28 mouse cellular contexts compared by ENCODE assay signal in the genomic region with DNA sequence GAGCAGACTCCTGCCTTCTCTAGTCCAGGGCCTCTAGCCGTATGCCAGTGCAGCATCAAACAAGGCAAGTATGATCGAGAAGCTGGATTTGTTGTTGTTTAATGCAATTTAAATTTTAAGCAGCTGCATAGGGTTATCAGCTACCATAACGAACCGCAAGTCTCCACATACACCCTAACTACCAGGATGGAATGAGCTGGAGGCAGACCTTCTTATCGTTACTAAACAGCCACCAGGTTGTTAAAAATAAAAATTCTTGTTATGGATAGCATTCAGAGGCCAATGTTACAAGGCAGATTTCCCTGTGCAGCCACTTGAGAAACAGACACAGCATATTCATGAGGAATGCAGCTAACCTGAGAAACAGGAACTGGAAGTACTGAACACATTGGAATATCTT.
DNase-seq lines count a peak whose midpoint lies in the region; ATAC-seq and TF ChIP-seq lines count a peak whose summit lies in the region.
"Had no signal": no experiment of that assay in that cellular context is flagged by ENCODE, and none has a peak within 500 bp of the region (broad histone marks: within the 10 kb centered on the region; RNA-seq: fewer than 3 reads in every experiment).

No protein-coding gene starts in this region.

- H3K4me1 ChIP-seq in heart, embryonic 10.5 days = no peaks in the 10 kb centered on the region
- H3K4me1 ChIP-seq in heart, embryonic 16.5 days (ENCODE audit: control insufficient read depth, insufficient read depth, low read length) = peaks cover 6% of the 10 kb centered on the region
- H3K4me1 ChIP-seq in heart, embryonic 11.5 days (ENCODE audit: control insufficient read depth, insufficient read depth, low read length) = 0 out of 2 replicates have a peak, but pooled peaks cover 2% of the 10 kb centered on the region
- H3K4me1 ChIP-seq in MEL (ENCODE audit: control insufficient read depth in 1 of 2, insufficient read depth in 2 of 2, low read length in 2 of 2) = peaks cover 0 to 5% of the 10 kb centered on the region in 2 experiments; a peak in 1 of 4 replicates
- H3K4me1 ChIP-seq: embryonic facial prominence, embryonic 10.5 days; embryonic facial prominence, embryonic 15.5 days; kidney, embryonic 15.5 days; lung, embryonic 15.5 days; midbrain, embryonic 12.5 days; neural tube, embryonic 12.5 days had no signal

- no peak overlapping the region for H3K4me3 ChIP-seq in heart, embryonic 10.5 days
- no peak overlapping the region for H3K4me3 ChIP-seq in heart, embryonic 16.5 days (ENCODE audit: low read length)
- no peak overlapping the region for H3K4me3 ChIP-seq in heart, embryonic 11.5 days (ENCODE audit: low read depth, low read length)
- H3K4me3 ChIP-seq in MEL (ENCODE audit: control insufficient read depth in 1 of 2, insufficient read depth in 1 of 2, low read depth in 2 of 2, low read length in 2 of 2) = no peak overlapping the region; a peak in 1 of 4 replicates
- H3K4me3 ChIP-seq: embryonic facial prominence, embryonic 10.5 days; embryonic facial prominence, embryonic 15.5 days; kidney, embryonic 15.5 days; layer of hippocampus, adult 2 months; left cerebral cortex, adult 2 months; limb, embryonic 12.5 days; liver, embryonic 15.5 days; lung, embryonic 15.5 days; midbrain, embryonic 12.5 days; myocyte; neural tube, embryonic 12.5 days had no signal

- H3K9me3 ChIP-seq in heart, embryonic 10.5 days = no peaks in the 10 kb centered on the region
- no peaks in the 10 kb centered on the region for H3K9me3 ChIP-seq in heart, embryonic 16.5 days (replicated peaks; ENCODE audit: control insufficient read depth, low read length)
- H3K9me3 ChIP-seq in heart, embryonic 11.5 days (replicated peaks; ENCODE audit: control insufficient read depth, low read length) = no peaks in the 10 kb centered on the region
- H3K9me3 ChIP-seq in MEL (replicated peaks; ENCODE audit: insufficient read depth, low read length) = no peaks in the 10 kb centered on the region
- H3K9me3 ChIP-seq: embryonic facial prominence, embryonic 10.5 days; embryonic facial prominence, embryonic 15.5 days; G1E; kidney, embryonic 15.5 days; limb, embryonic 12.5 days; liver, embryonic 15.5 days; lung, embryonic 15.5 days; midbrain, embryonic 12.5 days; neural tube, embryonic 12.5 days had no signal

- peak; percentile 72 to 81 for TF ChIP-seq EP300 in MEL (IDR thresholded peaks at IDR 0.05; ENCODE audit: low read depth in 1 of 2, low read length in 2 of 2)

- 0 out of 2 replicates have a peak, but pooled peaks cover 9% of the 10 kb centered on the region for H3K27me3 ChIP-seq in heart, embryonic 10.5 days (ENCODE audit: insufficient read depth, poor library complexity, severe bottlenecking)
- H3K27me3 ChIP-seq in heart, embryonic 16.5 days (ENCODE audit: control insufficient read depth, insufficient read depth, low read length) = no peaks in the 10 kb centered on the region
- no peaks in the 10 kb centered on the region for H3K27me3 ChIP-seq in heart, embryonic 11.5 days (ENCODE audit: control insufficient read depth, insufficient read depth, low read length)
- H3K27me3 ChIP-seq in MEL (ENCODE audit: control insufficient read depth in 1 of 2, insufficient read depth in 2 of 2, low read length in 2 of 2) = no peaks in the 10 kb centered on the region
- H3K27me3 ChIP-seq: embryonic facial prominence, embryonic 15.5 days; kidney, embryonic 15.5 days; liver, embryonic 15.5 days; lung, embryonic 15.5 days; midbrain, embryonic 12.5 days; neural tube, embryonic 12.5 days had no signal

- no peak overlapping the region for H3K9ac ChIP-seq in heart, embryonic 16.5 days (ENCODE audit: low read length)
- H3K9ac ChIP-seq in heart, embryonic 11.5 days (ENCODE audit: low read depth, low read length) = no peak overlapping the region
- H3K9ac ChIP-seq in MEL (ENCODE audit: control insufficient read depth, low read depth, low read length, poor library complexity, severe bottlenecking) = no peak overlapping the region
- H3K9ac ChIP-seq: embryonic facial prominence, embryonic 15.5 days; kidney, embryonic 15.5 days; limb, embryonic 12.5 days; liver, embryonic 15.5 days; lung, embryonic 15.5 days; midbrain, embryonic 12.5 days; neural tube, embryonic 12.5 days had no signal

- peak; percentile 37; the same call in 1 of the 2 replicates for ATAC-seq in heart, embryonic 16.5 days (replicated peaks; ENCODE audit: extremely low read depth, insufficient read depth, low FRiP score)
- no peak for ATAC-seq in heart, embryonic 11.5 days (replicated peaks; ENCODE audit: insufficient number of reproducible peaks, low FRiP score, low TSS enrichment)
- ATAC-seq in megakaryocyte progenitor cell, adult 5-6 weeks (replicated peaks; ENCODE audit: poor library complexity) = peak; percentile 85
- ATAC-seq: forebrain, embryonic 14.5 days; hindbrain, embryonic 16.5 days had no signal

- TF ChIP-seq RAD21 in MEL (IDR thresholded peaks at IDR 0.05; ENCODE audit: low read depth, low read length) = no peak

- H3K4me2 ChIP-seq in heart, embryonic 16.5 days (ENCODE audit: low read depth, low read length) = peak overlapping the region; percentile 17; the same call in 1 of the 2 replicates
- H3K4me2 ChIP-seq in heart, embryonic 11.5 days = no peak overlapping the region
- H3K4me2 ChIP-seq: embryonic facial prominence, embryonic 15.5 days; kidney, embryonic 15.5 days; limb, embryonic 12.5 days; liver, embryonic 15.5 days; lung, embryonic 15.5 days; midbrain, embryonic 12.5 days; neural tube, embryonic 12.5 days had no signal

- no peak for TF ChIP-seq POLR2A in MEL (IDR thresholded peaks at IDR 0.05; ENCODE audit: control insufficient read depth in 1 of 2, insufficient read depth in 1 of 2, low read depth in 1 of 2, low read length in 2 of 2, poor library complexity in 1 of 2)

- H3K27ac ChIP-seq in heart, embryonic 10.5 days = no peak overlapping the region
- H3K27ac ChIP-seq in heart, embryonic 16.5 days (ENCODE audit: low read length) = peak overlapping the region; percentile 68
- no peak overlapping the region for H3K27ac ChIP-seq in heart, embryonic 11.5 days (ENCODE audit: low read depth, low read length)
- H3K27ac ChIP-seq in MEL (ENCODE audit: control insufficient read depth, low read depth, low read length) = peak overlapping the region; percentile 64; the same call in 1 of the 2 replicates
- H3K27ac ChIP-seq: embryonic facial prominence, embryonic 10.5 days; embryonic facial prominence, embryonic 15.5 days; kidney, embryonic 15.5 days; layer of hippocampus, adult 2 months; left cerebral cortex, adult 2 months; limb, embryonic 12.5 days; liver, embryonic 15.5 days; lung, embryonic 15.5 days; midbrain, embryonic 12.5 days; neural tube, embryonic 12.5 days; stomach, postnatal 0 days had no signal

- no peak for TF ChIP-seq CTCF in MEL (IDR thresholded peaks at IDR 0.05 in 2 of 3, conservative IDR thresholded peaks at IDR 0.05 in 1 of 3; ENCODE audit: control insufficient read depth in 1 of 3, insufficient read depth in 1 of 3, low read depth in 2 of 3, low read length in 3 of 3, poor library complexity in 1 of 3, severe bottlenecking in 1 of 3)

- no peaks in the 10 kb centered on the region for H3K36me3 ChIP-seq in heart, embryonic 10.5 days
- no peaks in the 10 kb centered on the region for H3K36me3 ChIP-seq in heart, embryonic 16.5 days (ENCODE audit: control insufficient read depth, insufficient read depth)
- H3K36me3 ChIP-seq in heart, embryonic 11.5 days (ENCODE audit: control insufficient read depth, insufficient read depth, low read length) = no peaks in the 10 kb centered on the region
- peaks cover 0 to 5% of the 10 kb centered on the region in 2 experiments; a peak in 2 of 4 replicates for H3K36me3 ChIP-seq in MEL (ENCODE audit: control insufficient read depth in 1 of 2, insufficient read depth in 2 of 2, low read length in 2 of 2)
- H3K36me3 ChIP-seq: embryonic facial prominence, embryonic 10.5 days; embryonic facial prominence, embryonic 15.5 days; G1E; kidney, embryonic 15.5 days; limb, embryonic 12.5 days; liver, embryonic 15.5 days; lung, embryonic 15.5 days; midbrain, embryonic 12.5 days; neural tube, embryonic 12.5 days had no signal

- 78% methylated on average over 5 of the region's 5 CpGs for WGBS in heart, embryonic 10.5 days
- WGBS in heart, embryonic 16.5 days = 49% methylated on average over 5 of the region's 5 CpGs
- WGBS in heart, embryonic 11.5 days (ENCODE audit: insufficient replicate concordance) = 76% methylated on average over 5 of the region's 5 CpGs

- peak; percentile 82 for DNase-seq in heart, adult 11 months
- DNase-seq in heart, embryonic 10.5 days (ENCODE audit: low spot score) = no peak
- DNase-seq in MEL (ENCODE audit: low read depth, low spot score) = peak; percentile 76
- no peak for DNase-seq in Muller cell, postnatal 12 days (ENCODE audit: inconsistent ontology term)
- DNase-seq: cerebellum, adult 2 months; cerebellum, postnatal 14 days; gastrocnemius, postnatal 36 days; right cerebral cortex, adult 18-20 months; thymus, adult 18-20 months; thymus, postnatal 25 days had no signal

- H3K79me2 ChIP-seq in MEL (ENCODE audit: control insufficient read depth, insufficient read depth, low read length, poor library complexity) = no peaks in the 10 kb centered on the region

TF ChIP-seq in MEL, 35 proteins besides CTCF, POLR2A, EP300 and RAD21 (continues in another document):
- TF ChIP-seq ETS1 (IDR thresholded peaks at IDR 0.05; ENCODE audit: low read depth, low read length) (peak; percentile 77), UBTF (IDR thresholded peaks at IDR 0.05; ENCODE audit: borderline replicate concordance, insufficient read depth, low read depth, low read length) (no peak), ELF1 (IDR thresholded peaks at IDR 0.05; ENCODE audit: low read depth, low read length) (no peak), POLR2AphosphoS5 (IDR thresholded peaks at IDR 0.05; ENCODE audit: borderline replicate concordance, low read depth, low read length) (no peak), GATA1 (IDR thresholded peaks at IDR 0.05; ENCODE audit: low read depth, low read length) (peak; percentile 81), JUND (IDR thresholded peaks at IDR 0.05; ENCODE audit: low read depth, low read length) (no peak), MXI1 (IDR thresholded peaks at IDR 0.05; ENCODE audit: low read depth, low read length) (peak; percentile 40; the same call in 1 of the 2 replicates), HCFC1 (IDR thresholded peaks at IDR 0.05; ENCODE audit: low read depth, low read length) (no peak), CHD2 (IDR thresholded peaks at IDR 0.05; ENCODE audit: low read length) (no peak), MAX (IDR thresholded peaks at IDR 0.05; ENCODE audit: low read length) (no peak), USF2 (IDR thresholded peaks at IDR 0.05; ENCODE audit: borderline replicate concordance in 1 of 2, insufficient read depth in 1 of 2, low read depth in 1 of 2, low read length in 2 of 2) (no peak), CHD1 (IDR thresholded peaks at IDR 0.05; ENCODE audit: low read depth, low read length) (no peak), NELFE (IDR thresholded peaks at IDR 0.05; ENCODE audit: low read depth, low read length) (no peak), MYC (IDR thresholded peaks at IDR 0.05; ENCODE audit: low read depth, low read length) (no peak), POLR2AphosphoS2 (IDR thresholded peaks at IDR 0.05; ENCODE audit: low read length) (no peak), TAL1 (IDR thresholded peaks at IDR 0.05; ENCODE audit: low read length) (peak; percentile 80)

Comparison
In these comparisons a context has a peak if more than half of its experiments do, and no peak if none do; other contexts are left out.
1. DNase-seq: peak in heart, adult 11 months (single experiment) and MEL (single experiment); none in heart, embryonic 10.5 days (single experiment) and Muller cell, postnatal 12 days (single experiment).
2. H3K27ac ChIP-seq: peak in heart, embryonic 16.5 days (single experiment) and MEL (single experiment); none in heart, embryonic 10.5 days (single experiment) and heart, embryonic 11.5 days (single experiment).